Mouse (Mus musculus) liver, embryonic 15.5 days (tissue): ENCODE data around the gene Ppcdc. TPM values are rescaled to one million over a fixed set of nuclear protein-coding genes. Genes with fewer than 3 reads are reported as not detected.

Source experiments
- ATAC-seq: fragments of 200-750 bp; cut with Nextera tagmentation; 2 replicates; pipeline ENCODE4 v1.8.0; 2017; ENCODE audit warnings: moderate number of reproducible peaks, mild to moderate bottlenecking, moderate library complexity; ENCODE audit not compliant: insufficient read depth
- H3K27ac ChIP-seq: fragments of 300-500 bp; sonication (generic); replicated peaks from 2 replicates; pipeline ENCODE4 v1.5.1; 2015; ENCODE audit warnings: mild to moderate bottlenecking, inconsistent platforms
- H3K27me3 ChIP-seq: fragments of 300-500 bp; sonication (generic); 2 replicates; pipeline ENCODE4 v1.6.1; 2015; ENCODE audit warnings: mild to moderate bottlenecking, inconsistent platforms
- H3K36me3 ChIP-seq: fragments of 300-500 bp; sonication (generic); replicated peaks from 2 replicates; pipeline ENCODE4 v1.6.1; 2015; ENCODE audit warnings: moderate library complexity, mild to moderate bottlenecking, inconsistent platforms
- H3K4me1 ChIP-seq: fragments of 300-500 bp; sonication (generic); replicated peaks from 2 replicates; pipeline ENCODE4 v1.6.1; 2015; ENCODE audit warnings: inconsistent platforms
- H3K4me2 ChIP-seq: fragments of 300-500 bp; sonication (generic); 2 replicates; pipeline ENCODE4 v1.6.1; 2015; ENCODE audit warnings: moderate library complexity, mild to moderate bottlenecking, inconsistent platforms
- H3K4me3 ChIP-seq: fragments of 300-500 bp; sonication (generic); replicated peaks from 2 replicates; pipeline ENCODE4 v1.5.1; 2015; ENCODE audit warnings: mild to moderate bottlenecking, inconsistent platforms
- H3K9ac ChIP-seq: fragments of 300-500 bp; sonication (generic); 2 replicates; pipeline ENCODE4 v1.6.1; 2015; ENCODE audit warnings: moderate library complexity, mild to moderate bottlenecking, inconsistent platforms
- H3K9me3 ChIP-seq: fragments of 300-500 bp; sonication (generic); replicated peaks from 2 replicates; pipeline ENCODE4 v1.6.1; 2016; ENCODE audit warnings: inconsistent platforms
- WGBS: fragments of 180-500 bp; shearing (Covaris S2); methylation state at CpG from one replicate; pipeline ENCODE4 v1.1.7; 2015; ENCODE audit warnings: mixed read lengths; ENCODE audit not compliant: insufficient replicate concordance; 5-methylcytosine and 5-hydroxymethylcytosine counted together
- polyA plus RNA-seq: library from polyadenylated mRNA; unstranded; fragments of >200 nt; fragmentation: Nextera tagmentation; extraction: Ambion mirVana; gene quantifications from 2 replicates; pipeline ENCODE4 v1.2.1, GENCODE M21; 2015

Ppcdc gene
- polyA plus RNA-seq = 8.9 and 10.5 TPM in 2 replicates

DNA sequence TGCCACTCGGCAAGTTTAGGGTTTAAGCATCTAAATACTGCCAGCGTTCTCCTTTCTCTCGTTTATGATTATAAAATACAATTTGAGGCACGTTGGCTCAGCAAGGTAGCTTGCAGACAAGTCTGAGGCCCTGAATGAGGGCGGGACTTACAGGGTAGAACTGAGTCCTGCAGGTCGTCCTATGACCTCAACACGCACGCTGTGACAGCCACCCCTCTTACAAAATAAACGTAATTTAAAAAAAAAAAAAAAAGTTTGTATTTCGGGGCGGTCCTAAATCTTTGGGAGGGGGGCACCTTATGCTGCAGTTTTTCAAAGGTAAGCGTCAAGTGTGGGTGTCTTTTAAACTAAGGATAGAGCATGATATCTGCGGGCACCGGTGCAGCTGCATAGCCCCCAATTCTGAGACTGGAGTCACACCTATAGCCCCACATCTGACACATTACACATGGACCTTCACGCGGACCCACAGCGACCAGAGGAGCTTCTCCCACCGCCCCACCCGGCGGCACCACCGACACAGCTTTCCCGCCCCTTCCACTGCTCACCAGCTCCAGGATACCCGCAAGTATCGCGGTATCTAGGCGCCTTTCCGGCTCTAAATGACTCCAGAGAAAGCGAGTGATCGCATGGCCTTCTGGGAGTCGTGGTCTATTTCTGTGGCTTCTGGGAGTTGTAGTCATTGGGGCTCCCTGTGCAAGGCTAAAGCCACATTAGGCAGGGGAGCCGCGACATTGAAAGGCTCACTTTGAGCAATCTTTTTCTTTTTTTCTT is at the start of gene Ppcdc:
Gene Ppcdc, minus strand, starts transcription at position 603 of the 774 bp plus-strand sequence.
- H3K27ac ChIP-seq = peak within 1 kb of the TSS; percentile 76
- no peaks in the 10 kb centered on the region for H3K9me3 ChIP-seq
- H3K27me3 ChIP-seq = no peaks in the 10 kb centered on the region
- H3K4me1 ChIP-seq = peaks cover 36% of the 10 kb centered on the region
- H3K4me2 ChIP-seq = peak within 1 kb of the TSS; percentile 84
- H3K9ac ChIP-seq = peak within 1 kb of the TSS; percentile 65
- WGBS = 3% methylated on average over 32 of the region's 32 CpGs
- H3K4me3 ChIP-seq = peak within 1 kb of the TSS; percentile 67
- peak; percentile 92 for ATAC-seq
- peaks cover 4% of the 10 kb centered on the region; the same call in 1 of the 2 replicates for H3K36me3 ChIP-seq

GRCm38 (mm10) chr9:57487807-57488206 is 47.9 kb upstream of the Ppcdc start:
- H3K27ac ChIP-seq = no peak overlapping the region
- H3K4me2 ChIP-seq = no peak overlapping the region
- no peak overlapping the region for H3K4me3 ChIP-seq
- H3K27me3 ChIP-seq = peaks cover 22% of the 10 kb centered on the region
- H3K4me1 ChIP-seq = no peaks in the 10 kb centered on the region
- WGBS = 50% methylated on average over 7 of the region's 7 CpGs
- H3K9ac ChIP-seq = no peak overlapping the region
- no peaks in the 10 kb centered on the region for H3K36me3 ChIP-seq
- no peak for ATAC-seq
- H3K9me3 ChIP-seq = no peaks in the 10 kb centered on the region

DNA sequence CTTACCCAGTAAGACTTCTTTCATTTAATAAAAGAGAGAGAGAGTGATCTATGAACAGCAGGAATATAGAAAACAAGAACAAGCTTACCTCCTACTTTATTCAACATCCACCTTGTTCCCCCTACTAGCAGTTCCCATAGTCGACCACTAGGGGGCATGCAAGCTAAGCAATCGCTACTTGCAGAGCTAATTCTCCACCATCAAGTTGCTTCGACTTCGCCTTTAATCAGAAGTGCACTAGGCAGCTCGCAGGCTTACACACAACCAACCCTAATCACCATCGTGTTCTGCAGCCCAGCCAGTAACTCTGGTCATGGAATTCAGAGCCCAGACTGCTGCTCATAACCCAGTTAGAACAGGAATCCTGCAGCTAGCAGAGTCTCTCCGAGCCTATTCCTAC is 45.9 kb upstream of the Ppcdc start:
- Histone ChIP-seq H3K9me3 (no peaks in the 10 kb centered on the region), H3K4me2 (no peak overlapping the region), H3K36me3 (no peaks in the 10 kb centered on the region), H3K4me3 (no peak overlapping the region), H3K4me1 (no peaks in the 10 kb centered on the region), H3K9ac (no peak overlapping the region), H3K27ac (no peak overlapping the region), H3K27me3 (peaks cover 22% of the 10 kb centered on the region)
- WGBS = 16% methylated on average over 7 of the region's 7 CpGs
- no peak for ATAC-seq

GRCm38 (mm10) chr9:57468914-57469313 is 29.0 kb upstream of the Ppcdc start:
- 57% methylated on average over 4 of the region's 4 CpGs for WGBS
- no peak for ATAC-seq
- Histone ChIP-seq H3K27ac (no peak overlapping the region), H3K4me3 (no peak overlapping the region), H3K9ac (no peak overlapping the region), H3K36me3 (no peaks in the 10 kb centered on the region), H3K27me3 (peaks cover 25% of the 10 kb centered on the region), H3K9me3 (no peaks in the 10 kb centered on the region), H3K4me2 (no peak overlapping the region), H3K4me1 (peaks cover 11% of the 10 kb centered on the region)

DNA sequence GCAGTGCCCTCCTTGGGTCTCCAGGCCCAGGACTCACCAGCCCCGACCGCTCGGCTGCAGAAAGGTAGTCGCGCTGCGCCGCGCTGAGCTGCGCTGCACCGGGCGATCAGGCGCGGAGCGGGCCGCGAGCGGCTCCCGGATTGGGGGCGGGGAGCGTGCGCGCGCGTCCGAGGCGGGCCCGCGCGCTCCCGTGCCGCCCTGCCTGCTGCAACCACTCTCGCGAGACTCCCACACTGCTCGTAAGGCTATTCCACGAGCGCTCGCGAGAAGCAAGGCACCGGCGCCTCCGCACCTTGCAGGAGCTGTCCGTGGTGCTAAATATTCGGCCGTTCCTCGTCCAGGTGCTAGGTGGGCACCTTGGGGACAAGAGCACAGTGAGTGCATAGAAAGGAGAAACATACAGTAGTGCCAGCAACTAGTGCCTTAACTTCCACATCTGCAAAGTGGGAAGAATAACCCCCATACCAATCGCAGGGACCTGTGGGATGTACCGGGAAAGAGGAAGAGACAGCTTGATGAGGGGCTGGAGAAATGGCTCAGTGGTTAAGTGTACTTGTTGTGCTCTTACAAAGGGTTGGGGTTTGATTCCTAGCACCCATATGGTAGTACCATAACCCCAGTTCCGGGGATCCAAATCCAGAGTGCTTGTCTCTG is 28.1 kb upstream of the Ppcdc start, which contains the start of gene Scamp5:
Gene Scamp5, minus strand, starts transcription at position 165 of the 654 bp plus-strand sequence.
- peak; percentile 61 for ATAC-seq
- H3K9ac ChIP-seq = peak within 1 kb of the TSS; percentile 15; the same call in 1 of the 2 replicates
- H3K4me3 ChIP-seq = peak within 1 kb of the TSS; percentile 57
- H3K27me3 ChIP-seq = peaks cover 25% of the 10 kb centered on the region
- H3K36me3 ChIP-seq = no peaks in the 10 kb centered on the region
- H3K4me1 ChIP-seq = peaks cover 11% of the 10 kb centered on the region
- no peak within 1 kb of the TSS for H3K27ac ChIP-seq
- peak within 1 kb of the TSS; percentile 67 for H3K4me2 ChIP-seq
- no peaks in the 10 kb centered on the region for H3K9me3 ChIP-seq
- 2% methylated on average over 48 of the region's 48 CpGs for WGBS

GRCm38 (mm10) chr9:57467271-57467771 is 27.4 kb upstream of the Ppcdc start:
- peak overlapping the region; percentile 15; the same call in 1 of the 2 replicates for H3K9ac ChIP-seq
- H3K27ac ChIP-seq = no peak overlapping the region
- ATAC-seq = no peak; the same call in 1 of the 2 replicates
- H3K4me2 ChIP-seq = peak overlapping the region; percentile 67
- H3K4me1 ChIP-seq = peaks cover 11% of the 10 kb centered on the region
- H3K4me3 ChIP-seq = peak overlapping the region; percentile 57
- peaks cover 25% of the 10 kb centered on the region for H3K27me3 ChIP-seq
- 5% methylated on average over 18 of the region's 18 CpGs for WGBS
- H3K9me3 ChIP-seq = no peaks in the 10 kb centered on the region
- H3K36me3 ChIP-seq = no peaks in the 10 kb centered on the region

DNA sequence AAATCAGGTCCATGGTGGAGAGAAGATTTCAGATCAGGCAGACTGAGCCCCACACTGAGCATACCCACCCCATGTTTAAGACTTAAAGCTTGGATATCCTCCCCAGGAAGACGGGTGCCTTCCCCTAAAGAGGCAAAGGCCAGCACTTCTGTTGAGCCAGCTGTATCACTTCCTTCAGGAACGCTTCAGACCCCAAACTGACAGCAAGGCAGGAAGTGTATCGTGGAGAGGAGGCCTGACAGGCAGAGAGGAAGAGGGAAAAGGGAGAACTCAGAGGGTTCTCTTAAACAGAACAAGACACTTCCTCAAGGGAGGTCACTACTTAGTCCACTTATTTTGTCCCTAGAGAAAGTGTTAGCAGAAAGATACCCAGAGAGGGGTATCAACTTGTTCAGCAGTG is 26.2 kb upstream of the Ppcdc start:
- Histone ChIP-seq H3K9me3 (no peaks in the 10 kb centered on the region), H3K36me3 (no peaks in the 10 kb centered on the region), H3K4me3 (no peak overlapping the region), H3K27ac (no peak overlapping the region), H3K4me1 (peaks cover 11% of the 10 kb centered on the region), H3K4me2 (no peak overlapping the region), H3K27me3 (peaks cover 25% of the 10 kb centered on the region), H3K9ac (no peak overlapping the region)
- 15% methylated on average over 3 of the region's 3 CpGs for WGBS
- ATAC-seq = no peak; the same call in 1 of the 2 replicates

GRCm38 (mm10) chr9:57462866-57463265 is 22.9 kb upstream of the Ppcdc start:
- peaks cover 20% of the 10 kb centered on the region for H3K27me3 ChIP-seq
- H3K4me2 ChIP-seq = no peak overlapping the region
- H3K9me3 ChIP-seq = no peaks in the 10 kb centered on the region
- H3K4me3 ChIP-seq = no peak overlapping the region
- no peak overlapping the region for H3K9ac ChIP-seq
- H3K4me1 ChIP-seq = peaks cover 11% of the 10 kb centered on the region
- no peaks in the 10 kb centered on the region; the same call in 1 of the 2 replicates for H3K36me3 ChIP-seq
- 54% methylated on average over 6 of the region's 6 CpGs for WGBS
- no peak for ATAC-seq
- H3K27ac ChIP-seq = no peak overlapping the region

DNA sequence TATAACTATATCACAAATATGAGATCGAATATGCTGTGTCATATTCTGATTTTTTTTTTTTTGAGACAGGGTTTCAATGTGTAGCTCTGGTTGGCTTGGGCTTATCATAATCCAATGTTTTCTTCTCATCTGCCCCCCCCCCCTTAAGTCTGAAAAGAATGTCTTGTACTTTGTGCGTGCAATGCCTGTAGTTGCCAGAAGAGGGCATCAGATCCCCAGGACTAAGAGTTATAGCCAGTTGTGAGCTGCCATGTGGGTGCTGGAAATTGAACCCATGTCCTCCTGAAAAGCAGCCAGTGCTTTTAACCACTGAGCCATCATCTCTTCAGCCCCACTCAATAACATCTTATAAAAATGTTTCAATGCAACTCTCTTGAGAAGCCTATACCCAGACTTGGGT is 19.8 kb upstream of the Ppcdc start:
- H3K9me3 ChIP-seq = no peaks in the 10 kb centered on the region
- H3K4me1 ChIP-seq = no peaks in the 10 kb centered on the region
- H3K36me3 ChIP-seq = no peaks in the 10 kb centered on the region; the same call in 1 of the 2 replicates
- H3K27me3 ChIP-seq = no peaks in the 10 kb centered on the region
- no peak overlapping the region for H3K27ac ChIP-seq
- H3K4me3 ChIP-seq = no peak overlapping the region
- ATAC-seq = no peak
- H3K9ac ChIP-seq = no peak overlapping the region
- no peak overlapping the region for H3K4me2 ChIP-seq
- WGBS = 78% methylated on average over 2 of the region's 2 CpGs

- Histone ChIP-seq H3K4me2 (no peak overlapping the region), H3K4me3 (no peak overlapping the region), H3K27ac (no peak overlapping the region), H3K36me3 (0 out of 2 replicates have a peak, but pooled peaks cover 5% of the 10 kb centered on the region), H3K27me3 (no peaks in the 10 kb centered on the region), H3K9me3 (no peaks in the 10 kb centered on the region), H3K4me1 (no peaks in the 10 kb centered on the region), H3K9ac (no peak overlapping the region)
- 65% methylated on average over 4 of the region's 4 CpGs for WGBS
- ATAC-seq = no peak
Observed at GRCm38 (mm10) chr9:57453516-57453915, 13.6 kb upstream of the Ppcdc start.
